7 mouse cellular contexts compared by ENCODE assay signal in genomic region chr17:66207653-66208497, GRCm38 (mm10).
DNase-seq lines count a peak whose midpoint lies in the region; ATAC-seq and TF ChIP-seq lines count a peak whose summit lies in the region.
"Not testable (repeated sequence)": the region's sequence is repeated elsewhere in the genome, so short reads cannot be mapped to it uniquely, and the experiment has no call there.

No protein-coding gene starts in this region.

- H3K36me3 ChIP-seq in embryonic facial prominence, embryonic 14.5 days (ENCODE audit: control insufficient read depth, insufficient read depth, low read length); kidney, embryonic 14.5 days (ENCODE audit: control insufficient read depth, insufficient read depth, low read length); kidney, embryonic 16.5 days (ENCODE audit: insufficient read depth, low read length); testis, adult 2 months (ENCODE audit: control insufficient read depth, insufficient read depth, low read length): not testable (repeated sequence)

- TF ChIP-seq POLR2A in testis, adult 2 months (IDR thresholded peaks at IDR 0.05; ENCODE audit: control insufficient read depth, low read depth, low read length), result not testable (repeated sequence)

- not testable (repeated sequence) for H3K9me3 ChIP-seq in embryonic facial prominence, embryonic 14.5 days (ENCODE audit: control insufficient read depth, low read length); kidney, embryonic 14.5 days (ENCODE audit: control insufficient read depth, low read length); kidney, embryonic 16.5 days (ENCODE audit: low read length)

- not testable (repeated sequence) for ATAC-seq in embryonic facial prominence, embryonic 14.5 days (ENCODE audit: low read depth)
- peak; percentile 84 for ATAC-seq in kidney, embryonic 14.5 days (ENCODE audit: low FRiP score, low TSS enrichment)
- peak; percentile 68 for ATAC-seq in kidney, embryonic 16.5 days (ENCODE audit: low FRiP score, low TSS enrichment)

- H3K27me3 ChIP-seq in embryonic facial prominence, embryonic 14.5 days (replicated peaks; ENCODE audit: control insufficient read depth, insufficient read depth, low read length); kidney, embryonic 14.5 days (ENCODE audit: control insufficient read depth, insufficient read depth, low read length); kidney, embryonic 16.5 days (ENCODE audit: insufficient read depth, low read length); testis, adult 2 months (ENCODE audit: control insufficient read depth, insufficient read depth, low read length): not testable (repeated sequence)

- not testable (repeated sequence) for H3K9ac ChIP-seq in embryonic facial prominence, embryonic 14.5 days (ENCODE audit: low read depth, low read length); kidney, embryonic 14.5 days (ENCODE audit: low read depth, low read length); kidney, embryonic 16.5 days (replicated peaks; ENCODE audit: low read length)

- not testable (repeated sequence) for H3K4me3 ChIP-seq in embryonic facial prominence, embryonic 14.5 days (ENCODE audit: low read depth, low read length); kidney, embryonic 14.5 days (ENCODE audit: low read length); kidney, embryonic 16.5 days (ENCODE audit: low read length)
- peak overlapping the region; percentile 8 for H3K4me3 ChIP-seq in testis, adult 2 months (ENCODE audit: control insufficient read depth, low read depth, low read length)

- H3K4me2 ChIP-seq in embryonic facial prominence, embryonic 14.5 days (ENCODE audit: low read depth, low read length); kidney, embryonic 14.5 days (replicated peaks; ENCODE audit: low read depth, low read length); kidney, embryonic 16.5 days (replicated peaks; ENCODE audit: low read depth, low read length): not testable (repeated sequence)

- WGBS in embryonic facial prominence, embryonic 14.5 days, result 70% methylated on average over 6 of the region's 6 CpGs
- 42% methylated on average over 6 of the region's 6 CpGs for WGBS in kidney, embryonic 14.5 days
- WGBS in kidney, embryonic 16.5 days, result 45% methylated on average over 6 of the region's 6 CpGs

- H3K4me1 ChIP-seq in embryonic facial prominence, embryonic 14.5 days (ENCODE audit: control insufficient read depth, insufficient read depth, low read length); kidney, embryonic 14.5 days (ENCODE audit: control insufficient read depth, insufficient read depth, low read length); kidney, embryonic 16.5 days (ENCODE audit: insufficient read depth, low read length); testis, adult 2 months (ENCODE audit: control insufficient read depth, insufficient read depth, low read length): not testable (repeated sequence)

- peak; percentile 59 for DNase-seq in Muller cell, postnatal 12 days (ENCODE audit: inconsistent ontology term)
- DNase-seq in embryonic facial prominence, embryonic 14.5 days (ENCODE audit: low spot score), result peak; percentile 4
- peak; percentile 76 for DNase-seq in heart, adult 11 months
- DNase-seq in kidney, postnatal 4 days, result peak; percentile 8 to 46

- H3K27ac ChIP-seq in embryonic facial prominence, embryonic 14.5 days (replicated peaks; ENCODE audit: low read depth, low read length); kidney, embryonic 14.5 days (ENCODE audit: low read depth, low read length); kidney, embryonic 16.5 days (ENCODE audit: low read length): not testable (repeated sequence)
- H3K27ac ChIP-seq in testis, adult 2 months (ENCODE audit: control insufficient read depth, insufficient read depth, low read depth, low read length), result peak overlapping the region; percentile 99

- TF ChIP-seq CTCF in testis, adult 2 months (IDR thresholded peaks at IDR 0.05; ENCODE audit: control insufficient read depth, insufficient read depth, insufficient replicate concordance, low read depth, low read length), result not testable (repeated sequence)

Comparison
In these comparisons a context has a peak if more than half of its experiments do, and no peak if none do; other contexts are left out.
1. DNase-seq: peak in every context shown above with its lines; median percentile 76 in heart, adult 11 months; 59 in Muller cell, postnatal 12 days; 27 in kidney, postnatal 4 days; 4 in embryonic facial prominence, embryonic 14.5 days.